Mouse (Mus musculus): Measurements from ENCODE around the gene Phykpl.
"Not testable (repeated sequence)": the region's sequence is repeated elsewhere in the genome, so short reads cannot be mapped to it uniquely, and the experiment has no call there.

Gene Phykpl

GRCm38 (mm10) chr11:51615601-51616000, 31.0 kb downstream of the Phykpl start:
- no peak for DNase-seq (ENCODE audit: extremely low read depth, low read depth)

- DNase-seq (ENCODE audit: extremely low read depth, low read depth), result not testable (repeated sequence)
These were observed 31.6 kb downstream of the Phykpl start for GRCm38 (mm10) chr11:51616113-51616512.

- no peak for DNase-seq (ENCODE audit: extremely low read depth, low read depth)
These were observed 33.1 kb downstream of the Phykpl start for GRCm38 (mm10) chr11:51617693-51618092.

GRCm38 (mm10) chr11:51618894-51619408, 34.4 kb downstream of the Phykpl start:
- DNase-seq (ENCODE audit: extremely low read depth, low read depth), result no peak

- peak; percentile 98 for DNase-seq (ENCODE audit: extremely low read depth, low read depth)
These were observed 35.0 kb downstream of the Phykpl start, which contains the start of gene Nhp2 for GRCm38 (mm10) chr11:51619409-51620060. TSS of gene Nhp2 (plus strand) at chr11:51619735.

GRCm38 (mm10) chr11:51620084-51620483, 35.5 kb downstream of the Phykpl start:
- DNase-seq (ENCODE audit: extremely low read depth, low read depth), result no peak

GRCm38 (mm10) chr11:51621776-51622175, 37.2 kb downstream of the Phykpl start:
- no peak for DNase-seq (ENCODE audit: extremely low read depth, low read depth)

- DNase-seq (ENCODE audit: extremely low read depth, low read depth), result no peak
These were observed 38.5 kb downstream of the Phykpl start for GRCm38 (mm10) chr11:51622971-51623491.

- DNase-seq (ENCODE audit: extremely low read depth, low read depth), result peak; percentile 88
These were observed 40.7 kb downstream of the Phykpl start for GRCm38 (mm10) chr11:51625187-51625820.

GRCm38 (mm10) chr11:51627425-51627824, 42.9 kb downstream of the Phykpl start:
- DNase-seq (ENCODE audit: extremely low read depth, low read depth), result no peak

GRCm38 (mm10) chr11:51627907-51628306, 43.4 kb downstream of the Phykpl start:
- DNase-seq (ENCODE audit: extremely low read depth, low read depth), result no peak

GRCm38 (mm10) chr11:51629651-51630314, 45.2 kb downstream of the Phykpl start:
- no peak for DNase-seq (ENCODE audit: extremely low read depth, low read depth)

- no peak for DNase-seq (ENCODE audit: extremely low read depth, low read depth)
These were observed 47.7 kb downstream of the Phykpl start for GRCm38 (mm10) chr11:51632130-51632753.

- not testable (repeated sequence) for DNase-seq (ENCODE audit: extremely low read depth, low read depth)
These were observed 48.6 kb downstream of the Phykpl start for GRCm38 (mm10) chr11:51633200-51633599.

- no peak for DNase-seq (ENCODE audit: extremely low read depth, low read depth)
These were observed 49.2 kb downstream of the Phykpl start for GRCm38 (mm10) chr11:51633721-51634120.

GRCm38 (mm10) chr11:51635127-51635524, 50.6 kb downstream of the Phykpl start:
- DNase-seq (ENCODE audit: extremely low read depth, low read depth), result no peak

GRCm38 (mm10) chr11:51635525-51636322, 51.2 kb downstream of the Phykpl start, which contains the start of gene Rmnd5b:
TSS of gene Rmnd5b (minus strand) at chr11:51635896.
- DNase-seq (ENCODE audit: extremely low read depth, low read depth), result peak; percentile 69

- peak; percentile 76 for DNase-seq (ENCODE audit: extremely low read depth, low read depth)
These were observed 51.7 kb downstream of the Phykpl start for GRCm38 (mm10) chr11:51636323-51636684.

GRCm38 (mm10) chr11:51637971-51638414, 53.4 kb downstream of the Phykpl start:
- DNase-seq (ENCODE audit: extremely low read depth, low read depth), result peak; percentile 93

- DNase-seq (ENCODE audit: extremely low read depth, low read depth), result no peak
These were observed 53.9 kb downstream of the Phykpl start for GRCm38 (mm10) chr11:51638497-51638896.

GRCm38 (mm10) chr11:51640748-51641147, 56.2 kb downstream of the Phykpl start:
- no peak for DNase-seq (ENCODE audit: extremely low read depth, low read depth)

Measured in MEL-GATA-1-ER (cell line).